Mouse (Mus musculus) lung, adult 2 months (tissue): Measurements from ENCODE around the gene BC052040.

Experiments used
- CTCF ChIP-seq: fragments of 200-500 bp; IDR thresholded peaks from 2 replicates; pipeline ENCODE4 v1.5.1; 2011; ENCODE audit warnings: mild to moderate bottlenecking, low read length, control low read depth; ENCODE audit not compliant: insufficient read depth
- POLR2A ChIP-seq: fragments of 200-500 bp; IDR thresholded peaks from 2 replicates; pipeline ENCODE4 v1.6.1; 2011; ENCODE audit warnings: low read depth, mild to moderate bottlenecking, control low read depth, low read length, borderline replicate concordance; ENCODE audit errors: extremely low read depth

DNA sequence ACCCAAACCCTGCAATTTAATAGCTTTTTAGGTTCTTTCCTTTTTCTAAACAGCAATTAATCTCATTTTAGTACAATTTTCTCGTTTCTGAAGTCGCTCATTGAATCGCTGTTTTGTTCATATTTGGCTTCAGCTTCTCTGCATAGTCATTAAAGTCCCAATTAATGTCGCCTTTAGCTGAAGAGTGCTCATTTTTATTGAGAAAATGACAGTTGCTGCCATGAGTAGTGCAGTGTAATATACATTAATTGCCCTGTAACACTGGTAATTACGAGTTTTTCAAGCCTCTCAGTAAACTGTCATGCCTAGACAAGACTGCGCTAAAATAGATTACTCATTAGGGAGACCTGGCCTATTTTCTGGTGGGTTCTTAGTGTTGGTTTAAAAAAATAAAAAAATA lies 144.0 kb downstream of the BC052040 start:
- no peak for TF ChIP-seq POLR2A
- TF ChIP-seq CTCF: no peak
